Mouse (Mus musculus): ENCODE results near the gene Kifc3. TPM values are rescaled to one million over a fixed set of nuclear protein-coding genes. Genes with fewer than 3 reads are reported as not detected.

Kifc3 gene
- total and polyA plus RNA-seq, 3 experiments: 10.6 to 19.1 TPM; not detected in 1

DNA sequence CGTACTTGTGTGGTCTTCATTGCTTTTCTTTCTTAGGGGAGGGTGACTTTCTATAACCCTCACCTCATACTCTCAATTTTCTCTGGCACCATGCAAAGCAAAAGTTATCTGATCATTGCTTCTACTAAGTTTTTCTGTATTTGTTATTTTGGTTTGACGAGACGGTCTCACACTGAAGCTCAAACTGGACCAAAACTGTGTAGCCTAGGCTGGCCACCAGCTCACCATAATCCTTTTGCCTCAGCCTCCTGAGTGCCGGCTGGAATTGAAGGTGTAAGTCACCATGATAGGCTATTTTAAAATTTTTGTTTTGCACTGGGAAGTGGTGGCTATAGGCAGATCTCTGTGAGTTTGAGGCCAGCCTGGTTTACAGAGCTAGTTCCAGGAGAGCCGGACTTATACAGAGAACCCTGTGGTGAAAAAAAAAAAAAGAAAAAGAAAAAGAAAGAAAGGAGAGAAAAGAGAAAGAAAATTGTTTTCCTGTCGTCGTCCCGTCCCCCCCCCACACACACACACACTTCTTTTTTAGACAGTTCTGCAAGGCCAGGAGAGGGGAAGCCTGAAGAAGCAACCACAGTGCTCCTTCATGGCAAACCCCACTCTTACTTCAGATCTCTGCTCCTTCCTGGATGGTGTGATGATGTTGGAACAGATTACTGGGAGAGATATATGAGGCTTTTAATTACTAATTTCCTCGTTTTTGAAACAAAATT, 870 bp upstream of the Kifc3 start:
- Histone ChIP-seq H3K9ac (ENCODE audit: control insufficient read depth, low read depth, low read length, poor library complexity, severe bottlenecking) (no peak overlapping the region), H3K79me2 (ENCODE audit: control insufficient read depth, insufficient read depth, low read length, poor library complexity) (no peaks in the 10 kb centered on the region), H3K4me1 (ENCODE audit: control insufficient read depth in 1 of 2, insufficient read depth in 2 of 2, low read length in 2 of 2) (no peaks in the 10 kb centered on the region), H3K4me3 (ENCODE audit: control insufficient read depth in 1 of 2, insufficient read depth in 1 of 2, low read depth in 2 of 2, low read length in 2 of 2) (no peak overlapping the region), H3K9me3 (replicated peaks; ENCODE audit: insufficient read depth, low read length) (no peaks in the 10 kb centered on the region), H3K27ac (ENCODE audit: control insufficient read depth, low read depth, low read length) (no peak overlapping the region), H3K36me3 (ENCODE audit: control insufficient read depth in 1 of 2, insufficient read depth in 2 of 2, low read length in 2 of 2) (no peaks in the 10 kb centered on the region), H3K27me3 (ENCODE audit: control insufficient read depth in 1 of 2, insufficient read depth in 2 of 2, low read length in 2 of 2) (peaks cover 2 to 3% of the 10 kb centered on the region in 2 experiments; a peak in 3 of 4 replicates)
- no peak for TF ChIP-seq SMC3 (IDR thresholded peaks at IDR 0.05; ENCODE audit: low read depth, low read length)
- no peak for TF ChIP-seq ZNF384 (IDR thresholded peaks at IDR 0.05; ENCODE audit: low read depth, low read length)
- TF ChIP-seq POLR2A (IDR thresholded peaks at IDR 0.05; ENCODE audit: control insufficient read depth in 1 of 2, insufficient read depth in 1 of 2, low read depth in 1 of 2, low read length in 2 of 2, poor library complexity in 1 of 2): no peak
- no peak for TF ChIP-seq ZMIZ1 (IDR thresholded peaks at IDR 0.05; ENCODE audit: low read depth, low read length)
- TF ChIP-seq TAL1 (IDR thresholded peaks at IDR 0.05; ENCODE audit: low read length): no peak
- TF ChIP-seq ZC3H11A (IDR thresholded peaks at IDR 0.05; ENCODE audit: low read depth, low read length): no peak
- no peak for TF ChIP-seq SIN3A (IDR thresholded peaks at IDR 0.05; ENCODE audit: low read length)
- TF ChIP-seq NRF1 (IDR thresholded peaks at IDR 0.05; ENCODE audit: insufficient read depth, low read depth, low read length, poor library complexity, severe bottlenecking): no peak
- TF ChIP-seq E2F4 (IDR thresholded peaks at IDR 0.05; ENCODE audit: borderline replicate concordance, low read depth, low read length): no peak
- no peak for TF ChIP-seq MXI1 (IDR thresholded peaks at IDR 0.05; ENCODE audit: low read depth, low read length)
- no peak for TF ChIP-seq MYB (IDR thresholded peaks at IDR 0.05; ENCODE audit: low read depth, low read length)
- no peak for TF ChIP-seq UBTF (IDR thresholded peaks at IDR 0.05; ENCODE audit: borderline replicate concordance, insufficient read depth, low read depth, low read length)
- TF ChIP-seq USF1 (IDR thresholded peaks at IDR 0.05; ENCODE audit: low read depth, low read length): no peak
- no peak for TF ChIP-seq EP300 (IDR thresholded peaks at IDR 0.05; ENCODE audit: low read depth in 1 of 2, low read length in 2 of 2)
- TF ChIP-seq CHD1 (IDR thresholded peaks at IDR 0.05; ENCODE audit: low read depth, low read length): no peak
- no peak for DNase-seq (ENCODE audit: low read depth, low spot score)

DNA sequence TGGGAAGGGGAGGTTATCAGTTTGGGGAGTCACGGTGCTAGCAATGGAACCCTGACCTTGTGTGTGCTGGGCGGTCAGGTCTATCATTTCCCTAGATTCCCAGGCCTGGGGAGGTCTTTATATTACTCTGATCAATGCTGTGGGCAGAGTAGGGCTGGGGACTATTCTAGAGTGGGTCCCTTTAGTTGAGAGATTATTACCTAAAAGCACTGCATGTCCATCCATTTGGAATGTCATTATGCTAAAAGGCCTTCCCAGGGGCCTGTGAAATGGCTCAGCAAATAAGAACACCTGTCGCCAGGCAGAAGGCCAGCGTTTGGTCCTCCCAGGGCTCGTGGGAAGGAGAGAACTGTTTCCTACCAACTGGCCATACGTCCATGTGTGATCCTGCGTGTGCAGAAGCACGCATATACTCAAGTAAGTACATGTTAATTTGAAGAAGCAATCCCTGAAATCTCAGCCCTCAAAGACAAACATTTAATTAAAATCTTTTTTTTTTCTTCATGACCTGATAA, 499 bp downstream of the Kifc3 start:
- H3K9me3 ChIP-seq (replicated peaks; ENCODE audit: insufficient read depth, low read length): no peaks in the 10 kb centered on the region
- H3K9ac ChIP-seq (ENCODE audit: control insufficient read depth, low read depth, low read length, poor library complexity, severe bottlenecking): no peak overlapping the region
- DNase-seq (ENCODE audit: low read depth, low spot score): no peak
- H3K27me3 ChIP-seq (ENCODE audit: control insufficient read depth in 1 of 2, insufficient read depth in 2 of 2, low read length in 2 of 2): peaks cover 2 to 5% of the 10 kb centered on the region in 2 experiments; a peak in 3 of 4 replicates
- H3K79me2 ChIP-seq (ENCODE audit: control insufficient read depth, insufficient read depth, low read length, poor library complexity): no peaks in the 10 kb centered on the region
- H3K27ac ChIP-seq (ENCODE audit: control insufficient read depth, low read depth, low read length): no peak overlapping the region
- TF ChIP-seq SMC3 (IDR thresholded peaks at IDR 0.05; ENCODE audit: low read depth, low read length) (no peak), CHD1 (IDR thresholded peaks at IDR 0.05; ENCODE audit: low read depth, low read length) (no peak), MYC (IDR thresholded peaks at IDR 0.05; ENCODE audit: low read depth, low read length) (no peak), EP300 (IDR thresholded peaks at IDR 0.05; ENCODE audit: low read depth in 1 of 2, low read length in 2 of 2) (no peak), CTCF (IDR thresholded peaks at IDR 0.05 in 2 of 3, conservative IDR thresholded peaks at IDR 0.05 in 1 of 3; ENCODE audit: control insufficient read depth in 1 of 3, insufficient read depth in 1 of 3, low read depth in 2 of 3, low read length in 3 of 3, poor library complexity in 1 of 3, severe bottlenecking in 1 of 3) (no peak), NRF1 (IDR thresholded peaks at IDR 0.05; ENCODE audit: insufficient read depth, low read depth, low read length, poor library complexity, severe bottlenecking) (no peak), GABPA (IDR thresholded peaks at IDR 0.05; ENCODE audit: low read depth, low read length) (no peak), NELFE (IDR thresholded peaks at IDR 0.05; ENCODE audit: low read depth, low read length) (no peak), GATA1 (IDR thresholded peaks at IDR 0.05; ENCODE audit: low read depth, low read length) (no peak), RCOR1 (IDR thresholded peaks at IDR 0.05; ENCODE audit: low read depth, low read length) (no peak)
- no peaks in the 10 kb centered on the region for H3K4me1 ChIP-seq (ENCODE audit: control insufficient read depth in 1 of 2, insufficient read depth in 2 of 2, low read length in 2 of 2)
- H3K36me3 ChIP-seq (ENCODE audit: control insufficient read depth in 1 of 2, insufficient read depth in 2 of 2, low read length in 2 of 2): no peaks in the 10 kb centered on the region
- H3K4me3 ChIP-seq (ENCODE audit: control insufficient read depth in 1 of 2, insufficient read depth in 1 of 2, low read depth in 2 of 2, low read length in 2 of 2): no peak overlapping the region

Measured in MEL (cell line).